In genomic region chr13:55468851-55469560, GRCm38 (mm10) we compare ENCODE assay signal across 9 mouse cellular contexts. TPM values are rescaled to one million over a fixed set of nuclear protein-coding genes. Genes with fewer than 3 reads are reported as not detected.
DNase-seq lines count a peak whose midpoint lies in the region; ATAC-seq and TF ChIP-seq lines count a peak whose summit lies in the region.
"Had no signal": no experiment of that assay in that cellular context is flagged by ENCODE, and none has a peak within 500 bp of the region (broad histone marks: within the 10 kb centered on the region; RNA-seq: fewer than 3 reads in every experiment).

No protein-coding gene starts in this region.

- TF ChIP-seq CTCF in hindbrain, postnatal 0 days (IDR thresholded peaks at IDR 0.05; ENCODE audit: low read depth): peak; percentile 64
- peak; percentile 75 for TF ChIP-seq CTCF in stomach, postnatal 0 days (IDR thresholded peaks at IDR 0.05; ENCODE audit: low read depth)

- WGBS in hindbrain, postnatal 0 days: 25% methylated on average over 13 of the region's 13 CpGs
- 42% methylated on average over 13 of the region's 13 CpGs for WGBS in stomach, postnatal 0 days

- intact Hi-C loops in heart, postnatal 10 days (cut with DNase I): loop anchor here (1.0 kb wide), 2 partner anchors 48 to 64 kb away; no protein-coding TSS in a partner anchor
- intact Hi-C loops in heart, postnatal 25 days (cut with DNase I): loop anchor here (1.0 kb wide), 1 partner anchor 48 kb away; no protein-coding TSS in a partner anchor

- peak; percentile 68 to 76 for DNase-seq in heart, postnatal 10 days
- DNase-seq in heart, postnatal 25 days (ENCODE audit: low spot score): no peak
- DNase-seq in thymus, postnatal 4 days: peak; percentile 29
- no peak for DNase-seq in thymus, postnatal 25 days
- peak; percentile 74 for DNase-seq in hindbrain, postnatal 0 days (ENCODE audit: low spot score)
- peak; percentile 63 for DNase-seq in stomach, postnatal 0 days (ENCODE audit: low spot score)
- DNase-seq in urinary bladder, postnatal 10 days (ENCODE audit: low spot score): no peak
- DNase-seq in cerebellum, adult 18-20 months: no peak

- TF ChIP-seq EP300 in stomach, postnatal 0 days (optimal IDR thresholded peaks at IDR 0.05): no peak

- no peaks in the 10 kb centered on the region for H3K27me3 ChIP-seq in hindbrain, postnatal 0 days (ENCODE audit: insufficient read depth, low read length)
- H3K27me3 ChIP-seq in stomach, postnatal 0 days (ENCODE audit: control insufficient read depth, insufficient read depth, low read length): no peaks in the 10 kb centered on the region

- peak overlapping the region; percentile 89; the same call in 1 of the 2 replicates for H3K27ac ChIP-seq in hindbrain, postnatal 0 days
- no peak overlapping the region for H3K27ac ChIP-seq in stomach, postnatal 0 days (replicated peaks)

- no peaks in the 10 kb centered on the region for H3K9me3 ChIP-seq in hindbrain, postnatal 0 days (ENCODE audit: low read length)
- H3K9me3 ChIP-seq in stomach, postnatal 0 days (ENCODE audit: control insufficient read depth, low read length): no peaks in the 10 kb centered on the region
- H3K9me3 ChIP-seq: megakaryocyte, embryonic 14.5 days had no signal

- peaks cover 31% of the 10 kb centered on the region for H3K4me1 ChIP-seq in hindbrain, postnatal 0 days (ENCODE audit: insufficient read depth, low read length)
- 0 out of 2 replicates have a peak, but pooled peaks cover 5% of the 10 kb centered on the region for H3K4me1 ChIP-seq in stomach, postnatal 0 days (replicated peaks; ENCODE audit: control insufficient read depth, insufficient read depth)

- H3K36me3 ChIP-seq in hindbrain, postnatal 0 days (ENCODE audit: insufficient read depth, low read length): no peaks in the 10 kb centered on the region; the same call in 1 of the 2 replicates
- H3K36me3 ChIP-seq in stomach, postnatal 0 days (ENCODE audit: control insufficient read depth, insufficient read depth, low read length): 0 out of 2 replicates have a peak, but pooled peaks cover 1% of the 10 kb centered on the region

- 0 out of 2 replicates have a peak overlapping the region, but pooled peaks have one; percentile 3 for H3K4me2 ChIP-seq in hindbrain, postnatal 0 days (ENCODE audit: low read depth, low read length)
- no peak overlapping the region for H3K4me2 ChIP-seq in stomach, postnatal 0 days (replicated peaks; ENCODE audit: low read depth)

- no peak for ATAC-seq in hindbrain, postnatal 0 days
- ATAC-seq in stomach, postnatal 0 days (ENCODE audit: low FRiP score, low TSS enrichment): no peak

- H3K9ac ChIP-seq in hindbrain, postnatal 0 days (replicated peaks; ENCODE audit: low read length): no peak overlapping the region
- no peak overlapping the region for H3K9ac ChIP-seq in stomach, postnatal 0 days (ENCODE audit: low read length)

- H3K4me3 ChIP-seq in hindbrain, postnatal 0 days (ENCODE audit: low read length): no peak overlapping the region
- no peak overlapping the region for H3K4me3 ChIP-seq in stomach, postnatal 0 days (ENCODE audit: low read depth, low read length)
- H3K4me3 ChIP-seq: megakaryocyte, embryonic 14.5 days had no signal

RNA-seq across cellular contexts. Expression of gene Prr7, which starts 4.9 kb away (rescaled TPM):
- total RNA-seq in heart, postnatal 10 days (2021): 1 to 10 TPM; 1.7 to 1.8 TPM
- total RNA-seq in heart, postnatal 25 days (2021): 1 to 10 TPM in 1 of 2 experiments, under 1 TPM in 1; 0.56 to 1.2 TPM
- total RNA-seq in hindbrain, postnatal 0 days (2014; rRNA removed): 106 and 119 TPM in 2 replicates
- 4.6 and 4.9 TPM in 2 replicates for polyA plus RNA-seq in hindbrain, postnatal 0 days (2015; fragmentation: Nextera tagmentation; extraction: Ambion mirVana)
- polyA plus RNA-seq in stomach, postnatal 0 days (2015; fragmentation: Nextera tagmentation; extraction: Ambion mirVana): 0.13 and 0.28 TPM in 2 replicates

RNA-seq across cellular contexts. Expression of gene Dbn1, which starts 18.9 kb away (rescaled TPM):
- total RNA-seq in heart, postnatal 10 days (2021): 10 to 100 TPM; 53.7 to 58.2 TPM
- 10 to 100 TPM; 10.6 to 10.8 TPM for total RNA-seq in heart, postnatal 25 days (2021)
- total RNA-seq in hindbrain, postnatal 0 days (2014; rRNA removed): 442 and 446 TPM in 2 replicates
- polyA plus RNA-seq in hindbrain, postnatal 0 days (2015; fragmentation: Nextera tagmentation; extraction: Ambion mirVana): 369 and 371 TPM in 2 replicates
- polyA plus RNA-seq in stomach, postnatal 0 days (2015; fragmentation: Nextera tagmentation; extraction: Ambion mirVana): 39.3 and 40.4 TPM in 2 replicates

RNA-seq across cellular contexts. Expression of gene Grk6, which starts 24.1 kb away (rescaled TPM):
- 10 to 100 TPM; 26.3 to 28.5 TPM for total RNA-seq in heart, postnatal 10 days (2021)
- 10 to 100 TPM; 17.5 to 18.6 TPM for total RNA-seq in heart, postnatal 25 days (2021)
- 72.2 and 72.6 TPM in 2 replicates for total RNA-seq in hindbrain, postnatal 0 days (2014; rRNA removed)
- polyA plus RNA-seq in hindbrain, postnatal 0 days (2015; fragmentation: Nextera tagmentation; extraction: Ambion mirVana): 34.7 and 35.5 TPM in 2 replicates
- polyA plus RNA-seq in stomach, postnatal 0 days (2015; fragmentation: Nextera tagmentation; extraction: Ambion mirVana): 17.7 and 19.0 TPM in 2 replicates

RNA-seq across cellular contexts. Expression of gene F12, which starts 42.4 kb away (rescaled TPM):
- total RNA-seq in heart, postnatal 10 days (2021): not detected
- not detected for total RNA-seq in heart, postnatal 25 days (2021)
- total RNA-seq in hindbrain, postnatal 0 days (2014; rRNA removed): not detected in 2 replicates
- polyA plus RNA-seq in hindbrain, postnatal 0 days (2015; fragmentation: Nextera tagmentation; extraction: Ambion mirVana): 0.26 and 0.48 TPM in 2 replicates
- polyA plus RNA-seq in stomach, postnatal 0 days (2015; fragmentation: Nextera tagmentation; extraction: Ambion mirVana): 0.41 and 0.68 TPM in 2 replicates

RNA-seq across cellular contexts. Expression of gene Pdlim7, which starts 44.5 kb away (rescaled TPM):
- total RNA-seq in heart, postnatal 10 days (2021): 10 to 100 TPM; 63.6 to 74.2 TPM
- 10 to 100 TPM; 65.2 to 67.7 TPM for total RNA-seq in heart, postnatal 25 days (2021)
- 43.4 and 49.9 TPM in 2 replicates for total RNA-seq in hindbrain, postnatal 0 days (2014; rRNA removed)
- 133 TPM in 2 replicates for polyA plus RNA-seq in hindbrain, postnatal 0 days (2015; fragmentation: Nextera tagmentation; extraction: Ambion mirVana)
- 174 and 193 TPM in 2 replicates for polyA plus RNA-seq in stomach, postnatal 0 days (2015; fragmentation: Nextera tagmentation; extraction: Ambion mirVana)

Comparison
In these comparisons a context has a peak if more than half of its experiments do, and no peak if none do; other contexts are left out.
1. DNase-seq: peak in heart, postnatal 10 days (2 of 2), thymus, postnatal 4 days (single experiment), hindbrain, postnatal 0 days (single experiment) and stomach, postnatal 0 days (single experiment); none in heart, postnatal 25 days (single experiment), thymus, postnatal 25 days (single experiment), urinary bladder, postnatal 10 days (single experiment) and cerebellum, adult 18-20 months (0 of 2).
2. RNA of gene Dbn1, which starts 18.9 kb away (total RNA-seq): 442 to 446 TPM in hindbrain, postnatal 0 days and 53.7 to 58.2 TPM in heart, postnatal 10 days; 10.6 to 10.8 TPM in heart, postnatal 25 days; every median in the first group is over 4 times any median in the second.
3. RNA of gene Prr7, which starts 4.9 kb away (total RNA-seq): 106 to 119 TPM in hindbrain, postnatal 0 days; 1.7 to 1.8 TPM in heart, postnatal 10 days and 0.56 to 1.2 TPM in heart, postnatal 25 days; every median in the first group is over 10 times any median in the second.